Mouse (Mus musculus) midbrain, embryonic 15.5 days (tissue): ENCODE measurements around the gene Gtpbp1. TPM values are rescaled to one million over a fixed set of nuclear protein-coding genes. Genes with fewer than 3 reads are reported as not detected.
A peak's percentile ranks its signal among the peaks of the same experiment; 100 is the strongest.
"Not testable (repeated sequence)": the region's sequence is repeated elsewhere in the genome, so short reads cannot be mapped to it uniquely, and the experiment has no call there.

ENCODE experiments used
- ATAC-seq: fragments of 200-750 bp; cut with Nextera tagmentation; replicated peaks from 2 replicates; pipeline ENCODE4 v1.8.0; 2017; ENCODE audit warnings: moderate TSS enrichment
- H3K27ac ChIP-seq: fragments of 300-500 bp; sonication (generic); 2 replicates; pipeline ENCODE4 v1.5.1; 2015; ENCODE audit warnings: mild to moderate bottlenecking, inconsistent platforms
- H3K27me3 ChIP-seq: fragments of 300-500 bp; sonication (generic); replicated peaks from 2 replicates; pipeline ENCODE4 v1.6.1; 2015; ENCODE audit warnings: inconsistent platforms
- H3K36me3 ChIP-seq: fragments of 300-500 bp; sonication (generic); replicated peaks from 2 replicates; pipeline ENCODE4 v1.6.1; 2015; ENCODE audit warnings: inconsistent platforms
- H3K4me1 ChIP-seq: fragments of 300-500 bp; sonication (generic); 2 replicates; pipeline ENCODE4 v1.6.1; 2015; ENCODE audit warnings: inconsistent platforms
- H3K4me2 ChIP-seq: fragments of 300-500 bp; sonication (generic); 2 replicates; pipeline ENCODE4 v1.6.1; 2015; ENCODE audit warnings: inconsistent platforms, mild to moderate bottlenecking, moderate library complexity
- H3K4me3 ChIP-seq: fragments of 300-500 bp; sonication (generic); 2 replicates; pipeline ENCODE4 v1.5.1; 2015; ENCODE audit warnings: mild to moderate bottlenecking, inconsistent platforms
- H3K9ac ChIP-seq: fragments of 300-500 bp; sonication (generic); 2 replicates; pipeline ENCODE4 v1.6.1; 2015; ENCODE audit warnings: mild to moderate bottlenecking, inconsistent platforms
- H3K9me3 ChIP-seq: fragments of 300-500 bp; sonication (generic); 2 replicates; pipeline ENCODE4 v1.6.1; 2016; ENCODE audit warnings: inconsistent platforms
- WGBS: fragments of 180-500 bp; shearing (Covaris S2); methylation state at CpG from one replicate; pipeline ENCODE4 v1.1.7; 2015; ENCODE audit warnings: mixed read lengths; 5-methylcytosine and 5-hydroxymethylcytosine counted together
- polyA plus RNA-seq: library from polyadenylated mRNA; unstranded; fragments of >200 nt; fragmentation: Nextera tagmentation; extraction: Ambion mirVana; gene quantifications from 2 replicates; pipeline ENCODE4 v1.2.1, GENCODE M21; 2015

The Gtpbp1 gene
- polyA plus RNA-seq, 1 experiment from 2014 or later, result 57.4 TPM

- peak within 1 kb of the TSS; percentile 80 for H3K4me2 ChIP-seq
- H3K4me1 ChIP-seq, result peaks cover 6% of the 10 kb centered on the region
- peak; percentile 98 for ATAC-seq
- H3K9ac ChIP-seq, result peak within 1 kb of the TSS; percentile 79
- 18% methylated on average over 33 of the region's 33 CpGs for WGBS
- H3K27ac ChIP-seq, result peak within 1 kb of the TSS; percentile 74
- H3K27me3 ChIP-seq, result no peaks in the 10 kb centered on the region
- peaks cover 34% of the 10 kb centered on the region for H3K36me3 ChIP-seq
- H3K9me3 ChIP-seq, result no peaks in the 10 kb centered on the region
- peak within 1 kb of the TSS; percentile 93 for H3K4me3 ChIP-seq
Observed at GRCm38 (mm10) chr15:79670249-79670971, 20.2 kb upstream of the Gtpbp1 start, which contains the start of gene Tomm22. Gene Tomm22 (plus strand): TSS chr15:79670861.

GRCm38 (mm10) chr15:79670972-79671299 is 19.7 kb upstream of the Gtpbp1 start:
- Histone ChIP-seq H3K4me3 (peak overlapping the region; percentile 93), H3K9me3 (no peaks in the 10 kb centered on the region), H3K27me3 (no peaks in the 10 kb centered on the region), H3K36me3 (peaks cover 36% of the 10 kb centered on the region), H3K27ac (peak overlapping the region; percentile 74), H3K9ac (peak overlapping the region; percentile 79), H3K4me1 (peaks cover 6% of the 10 kb centered on the region), H3K4me2 (peak overlapping the region; percentile 80)
- ATAC-seq, result peak; percentile 65
- WGBS, result under 1% methylated on average over 36 of the region's 37 CpGs

GRCm38 (mm10) chr15:79671828-79672348 is 18.8 kb upstream of the Gtpbp1 start:
- H3K27me3 ChIP-seq, ATAC-seq, H3K4me1 ChIP-seq, H3K27ac ChIP-seq, H3K9ac ChIP-seq, H3K9me3 ChIP-seq: not testable (repeated sequence)
- Histone ChIP-seq H3K4me2 (peak overlapping the region; percentile 80; the same call in 1 of the 2 replicates), H3K36me3 (peaks cover 35% of the 10 kb centered on the region), H3K4me3 (peak overlapping the region; percentile 93)
- 86% methylated on average over 11 of the region's 11 CpGs for WGBS

GRCm38 (mm10) chr15:79677936-79678335 is 12.7 kb upstream of the Gtpbp1 start:
- H3K4me2 ChIP-seq, result no peak overlapping the region
- no peak overlapping the region for H3K9ac ChIP-seq
- peaks cover 17% of the 10 kb centered on the region for H3K4me1 ChIP-seq
- H3K27ac ChIP-seq, result no peak overlapping the region
- no peak overlapping the region for H3K4me3 ChIP-seq
- H3K27me3 ChIP-seq, result no peaks in the 10 kb centered on the region
- peaks cover 31% of the 10 kb centered on the region for H3K36me3 ChIP-seq
- WGBS, result 93% methylated on average over 2 of the region's 2 CpGs
- H3K9me3 ChIP-seq, result no peaks in the 10 kb centered on the region
- no peak for ATAC-seq

GRCm38 (mm10) chr15:79681973-79682372 is 8.7 kb upstream of the Gtpbp1 start:
- no peak for ATAC-seq
- Histone ChIP-seq H3K4me1 (peaks cover 54% of the 10 kb centered on the region), H3K27ac (no peak overlapping the region), H3K9ac (no peak overlapping the region), H3K27me3 (no peaks in the 10 kb centered on the region), H3K36me3 (peaks cover 4% of the 10 kb centered on the region; the same call in 1 of the 2 replicates), H3K4me3 (no peak overlapping the region), H3K4me2 (no peak overlapping the region), H3K9me3 (no peaks in the 10 kb centered on the region)
- WGBS, result 86% methylated on average over 4 of the region's 4 CpGs

- 87% methylated on average over 6 of the region's 6 CpGs for WGBS
Observed at GRCm38 (mm10) chr15:79683146-79683545, 7.5 kb upstream of the Gtpbp1 start.

GRCm38 (mm10) chr15:79683707-79684465 is 6.8 kb upstream of the Gtpbp1 start:
- Histone ChIP-seq H3K36me3 (peaks cover 2% of the 10 kb centered on the region; the same call in 1 of the 2 replicates), H3K4me3 (peak overlapping the region; percentile 81), H3K4me2 (peak overlapping the region; percentile 83), H3K27ac (no peak overlapping the region), H3K4me1 (peaks cover 60% of the 10 kb centered on the region), H3K9ac (peak overlapping the region; percentile 25; the same call in 1 of the 2 replicates), H3K9me3 (no peaks in the 10 kb centered on the region), H3K27me3 (no peaks in the 10 kb centered on the region)
- ATAC-seq, result no peak
- WGBS, result 79% methylated on average over 19 of the region's 19 CpGs

More at GRCm38 (mm10) chr15:79683146-79683545, 7.5 kb upstream of the Gtpbp1 start:
- Histone ChIP-seq H3K9ac (peak overlapping the region; percentile 25; the same call in 1 of the 2 replicates), H3K4me1 (peaks cover 55% of the 10 kb centered on the region), H3K27me3 (no peaks in the 10 kb centered on the region), H3K4me2 (peak overlapping the region; percentile 83), H3K36me3 (peaks cover 2% of the 10 kb centered on the region; the same call in 1 of the 2 replicates), H3K9me3 (no peaks in the 10 kb centered on the region), H3K27ac (no peak overlapping the region), H3K4me3 (no peak overlapping the region)
- ATAC-seq, result no peak

- ATAC-seq, result no peak
- peak overlapping the region; percentile 81 for H3K4me3 ChIP-seq
- peaks cover 62% of the 10 kb centered on the region for H3K4me1 ChIP-seq
- 0 out of 2 replicates have a peak, but pooled peaks cover 2% of the 10 kb centered on the region for H3K36me3 ChIP-seq
- no peaks in the 10 kb centered on the region for H3K27me3 ChIP-seq
- 81% methylated on average over 6 of the region's 6 CpGs for WGBS
- H3K9ac ChIP-seq, result peak overlapping the region; percentile 19
- peak overlapping the region; percentile 83 for H3K4me2 ChIP-seq
- H3K9me3 ChIP-seq, result no peaks in the 10 kb centered on the region
- H3K27ac ChIP-seq, result no peak overlapping the region
Observed at GRCm38 (mm10) chr15:79684616-79685015, 6.0 kb upstream of the Gtpbp1 start.

- Histone ChIP-seq H3K4me2 (peak overlapping the region; percentile 83), H3K27me3 (no peaks in the 10 kb centered on the region), H3K4me3 (peak overlapping the region; percentile 81), H3K9me3 (no peaks in the 10 kb centered on the region), H3K4me1 (peaks cover 68% of the 10 kb centered on the region), H3K9ac (peak overlapping the region; percentile 26), H3K27ac (no peak overlapping the region), H3K36me3 (0 out of 2 replicates have a peak, but pooled peaks cover 2% of the 10 kb centered on the region)
- WGBS, result 53% methylated on average over 6 of the region's 6 CpGs
- ATAC-seq, result no peak
Observed at GRCm38 (mm10) chr15:79685141-79685641, 5.5 kb upstream of the Gtpbp1 start.

GRCm38 (mm10) chr15:79686046-79686869 is 4.4 kb upstream of the Gtpbp1 start:
- peaks cover 63% of the 10 kb centered on the region for H3K4me1 ChIP-seq
- H3K4me3 ChIP-seq, result peak overlapping the region; percentile 81
- H3K27me3 ChIP-seq, result no peaks in the 10 kb centered on the region
- 16% methylated on average over 15 of the region's 15 CpGs for WGBS
- H3K27ac ChIP-seq, result no peak overlapping the region
- no peak for ATAC-seq
- H3K4me2 ChIP-seq, result peak overlapping the region; percentile 83
- 0 out of 2 replicates have a peak, but pooled peaks cover 2% of the 10 kb centered on the region for H3K36me3 ChIP-seq
- H3K9me3 ChIP-seq, result no peaks in the 10 kb centered on the region
- peak overlapping the region; percentile 84 for H3K9ac ChIP-seq

- Histone ChIP-seq H3K9ac (peak overlapping the region; percentile 84), H3K36me3 (0 out of 2 replicates have a peak, but pooled peaks cover 2% of the 10 kb centered on the region), H3K9me3 (no peaks in the 10 kb centered on the region), H3K27me3 (no peaks in the 10 kb centered on the region), H3K4me3 (peak overlapping the region; percentile 81), H3K4me1 (peaks cover 65% of the 10 kb centered on the region), H3K4me2 (peak overlapping the region; percentile 83), H3K27ac (peak overlapping the region; percentile 96)
- ATAC-seq, result no peak
- under 1% methylated on average over 33 of the region's 33 CpGs for WGBS
Observed at GRCm38 (mm10) chr15:79687175-79687574, 3.5 kb upstream of the Gtpbp1 start.
